Mouse (Mus musculus) leukemia stem cell, adult 10-12 weeks (primary cell): ENCODE measurements around the gene Uxs1. TPM values are rescaled to one million over a fixed set of nuclear protein-coding genes. Genes with fewer than 3 reads are reported as not detected.

Experiments used
- polyA plus RNA-seq: library from polyadenylated mRNA; stranded (reverse); fragments of >175 nt; gene quantifications from 2 replicates; pipeline ENCODE4 v1.2.3, GENCODE M21; 2012; ENCODE audit warnings: low replicate concordance

Uxs1 gene
- 6.0 and 9.3 TPM in 2 replicates for polyA plus RNA-seq

GRCm38 (mm10) chr1:43827763-43828194 lies at the start of gene Uxs1:
Uxs1 (minus strand) TSS chr1:43827800.

GRCm38 (mm10) chr1:43730491-43730924 lies 97.1 kb downstream of the Uxs1 start, which contains the start of gene 1500015O10Rik:
1500015O10Rik (plus strand) TSS chr1:43730602.

Other genes starting within 250 kb of the Uxs1 start
- gene 1500015O10Rik, start 97.2 kb downstream of the Uxs1 start, polyA plus RNA-seq, result not detected in 2 replicates
- gene Tpp2, start 105.8 kb upstream of the Uxs1 start, polyA plus RNA-seq, result 3.5 and 14.1 TPM in 2 replicates
- gene Mettl21c, start 192.2 kb upstream of the Uxs1 start, polyA plus RNA-seq, result 0.07 TPM in 1 of 2 replicates, not detected in the other
- gene Gm8251, start 234.1 kb upstream of the Uxs1 start, polyA plus RNA-seq, result 0.03 and 0.18 TPM in 2 replicates